Mouse (Mus musculus): Measurements from ENCODE around the gene Gdpd1. TPM values are rescaled to one million over a fixed set of nuclear protein-coding genes. Genes with fewer than 3 reads are reported as not detected.

Gdpd1 gene
- polyA plus RNA-seq, 1 experiment from 2014 or later, result 20.3 TPM

DNA sequence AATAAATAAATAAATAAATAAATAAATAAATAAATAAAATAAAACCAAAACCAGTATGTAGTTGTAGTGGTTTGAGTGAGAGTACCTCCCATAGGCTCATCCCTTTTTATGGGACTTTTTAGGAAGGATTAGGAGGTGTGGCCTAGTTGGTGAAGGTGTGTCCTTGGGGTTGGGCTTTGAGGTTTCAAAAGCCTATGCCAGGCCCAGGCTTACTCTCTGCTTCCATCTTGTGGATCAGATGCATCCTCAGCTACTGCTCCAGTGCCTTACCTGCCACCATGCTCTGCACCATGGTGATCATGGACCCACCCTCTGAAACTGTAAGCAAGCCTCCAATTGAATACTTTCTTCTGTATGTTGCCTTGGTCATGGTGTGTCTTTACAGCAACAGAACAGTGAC, 52.3 kb downstream of the Gdpd1 start:
- Histone ChIP-seq H3K4me3 (ENCODE audit: low read depth, low read length) (no peak overlapping the region), H3K36me3 (ENCODE audit: control insufficient read depth, insufficient read depth, low read length) (no peaks in the 10 kb centered on the region), H3K9me3 (ENCODE audit: control insufficient read depth, low read length) (no peaks in the 10 kb centered on the region), H3K27me3 (replicated peaks; ENCODE audit: control insufficient read depth, insufficient read depth, low read length) (no peaks in the 10 kb centered on the region), H3K4me2 (ENCODE audit: low read depth, low read length) (no peak overlapping the region), H3K9ac (ENCODE audit: low read depth, low read length) (no peak overlapping the region), H3K27ac (replicated peaks; ENCODE audit: low read depth, low read length) (no peak overlapping the region), H3K4me1 (ENCODE audit: control insufficient read depth, insufficient read depth, low read length) (no peaks in the 10 kb centered on the region)
- ATAC-seq (ENCODE audit: low read depth), result no peak
- no peak for DNase-seq (ENCODE audit: low spot score)

DNA sequence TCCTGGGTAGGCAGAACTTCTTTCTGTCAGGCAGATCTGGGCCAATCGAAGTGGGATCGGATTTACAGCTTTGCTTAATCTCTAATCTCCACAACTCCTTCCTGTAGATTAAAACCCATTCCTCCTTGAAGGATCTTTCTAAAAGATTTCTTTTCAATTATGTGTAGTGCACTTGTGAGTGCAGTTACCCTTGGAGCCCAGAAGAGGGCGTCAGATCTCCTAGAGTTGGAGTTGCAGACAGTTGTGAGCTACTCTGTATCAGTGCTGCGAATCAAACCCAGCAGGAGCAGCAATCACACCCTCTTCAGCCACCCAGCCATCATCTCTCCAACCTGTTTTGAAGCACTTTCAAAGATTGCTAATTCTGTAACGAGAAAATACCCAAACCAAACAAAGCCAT, 53.4 kb downstream of the Gdpd1 start:
- Histone ChIP-seq H3K4me3 (ENCODE audit: low read depth, low read length) (no peak overlapping the region), H3K27ac (replicated peaks; ENCODE audit: low read depth, low read length) (no peak overlapping the region), H3K9me3 (ENCODE audit: control insufficient read depth, low read length) (no peaks in the 10 kb centered on the region), H3K36me3 (ENCODE audit: control insufficient read depth, insufficient read depth, low read length) (no peaks in the 10 kb centered on the region), H3K4me2 (ENCODE audit: low read depth, low read length) (no peak overlapping the region), H3K27me3 (replicated peaks; ENCODE audit: control insufficient read depth, insufficient read depth, low read length) (no peaks in the 10 kb centered on the region), H3K9ac (ENCODE audit: low read depth, low read length) (no peak overlapping the region), H3K4me1 (ENCODE audit: control insufficient read depth, insufficient read depth, low read length) (no peaks in the 10 kb centered on the region)
- ATAC-seq (ENCODE audit: low read depth), result no peak
- 82% methylated on average over 5 of the region's 5 CpGs for WGBS
- no peak for DNase-seq (ENCODE audit: low spot score)

DNA sequence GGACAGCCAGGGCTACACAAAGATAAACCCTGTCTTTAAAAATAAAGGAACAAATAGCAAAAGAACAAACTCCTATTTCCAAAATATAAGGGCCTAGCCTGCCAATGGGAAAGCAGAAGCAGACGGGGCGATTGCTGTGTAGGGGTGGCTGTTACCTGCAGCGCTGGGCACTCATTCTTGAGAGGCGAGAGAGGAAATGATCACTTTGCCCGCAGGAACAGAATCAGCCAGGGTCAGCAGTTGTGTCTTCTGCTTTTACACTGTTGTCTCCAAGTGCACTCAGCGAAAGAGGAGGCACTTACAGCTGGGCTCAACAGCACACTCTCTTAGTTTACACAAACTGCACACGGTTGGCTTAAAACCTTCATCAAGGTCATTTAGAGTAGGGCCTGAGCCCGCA, 54.4 kb downstream of the Gdpd1 start:
- no peak overlapping the region for H3K4me3 ChIP-seq (ENCODE audit: low read depth, low read length)
- no peaks in the 10 kb centered on the region for H3K9me3 ChIP-seq (ENCODE audit: control insufficient read depth, low read length)
- ATAC-seq (ENCODE audit: low read depth) (no peak), DNase-seq (ENCODE audit: low spot score) (no peak)
- no peaks in the 10 kb centered on the region for H3K4me1 ChIP-seq (ENCODE audit: control insufficient read depth, insufficient read depth, low read length)
- no peaks in the 10 kb centered on the region for H3K27me3 ChIP-seq (replicated peaks; ENCODE audit: control insufficient read depth, insufficient read depth, low read length)
- H3K36me3 ChIP-seq (ENCODE audit: control insufficient read depth, insufficient read depth, low read length), result no peaks in the 10 kb centered on the region
- H3K9ac ChIP-seq (ENCODE audit: low read depth, low read length), result no peak overlapping the region
- no peak overlapping the region for H3K4me2 ChIP-seq (ENCODE audit: low read depth, low read length)
- no peak overlapping the region for H3K27ac ChIP-seq (replicated peaks; ENCODE audit: low read depth, low read length)
- WGBS, result 84% methylated on average over 8 of the region's 8 CpGs

DNA sequence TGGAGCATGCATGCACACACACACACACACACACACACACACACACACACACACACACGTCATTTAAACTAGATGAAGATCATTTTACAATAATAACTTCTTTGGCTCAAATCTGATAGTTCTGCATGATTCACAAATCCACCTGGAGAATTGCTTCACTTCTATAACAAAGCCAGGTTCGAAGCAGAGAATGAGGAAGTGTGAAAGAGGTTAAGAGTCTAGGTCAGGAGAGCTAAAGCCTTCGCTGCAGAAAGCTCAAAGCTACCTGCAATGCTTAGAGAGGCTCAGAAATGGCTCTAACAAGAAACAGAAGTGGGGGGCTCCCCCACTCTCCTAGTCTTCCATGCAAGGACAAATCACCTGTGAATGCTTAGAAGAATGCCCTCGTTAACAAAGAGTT, 55.8 kb downstream of the Gdpd1 start:
- WGBS, result 51% methylated on average over 4 of the region's 4 CpGs
- no peak overlapping the region for H3K4me3 ChIP-seq (ENCODE audit: low read depth, low read length)
- no peaks in the 10 kb centered on the region for H3K4me1 ChIP-seq (ENCODE audit: control insufficient read depth, insufficient read depth, low read length)
- ATAC-seq (ENCODE audit: low read depth) (no peak), DNase-seq (ENCODE audit: low spot score) (no peak)
- H3K27ac ChIP-seq (replicated peaks; ENCODE audit: low read depth, low read length), result no peak overlapping the region
- H3K27me3 ChIP-seq (replicated peaks; ENCODE audit: control insufficient read depth, insufficient read depth, low read length), result no peaks in the 10 kb centered on the region
- H3K4me2 ChIP-seq (ENCODE audit: low read depth, low read length), result no peak overlapping the region
- H3K36me3 ChIP-seq (ENCODE audit: control insufficient read depth, insufficient read depth, low read length), result no peaks in the 10 kb centered on the region
- no peaks in the 10 kb centered on the region for H3K9me3 ChIP-seq (ENCODE audit: control insufficient read depth, low read length)
- H3K9ac ChIP-seq (ENCODE audit: low read depth, low read length), result no peak overlapping the region

DNA sequence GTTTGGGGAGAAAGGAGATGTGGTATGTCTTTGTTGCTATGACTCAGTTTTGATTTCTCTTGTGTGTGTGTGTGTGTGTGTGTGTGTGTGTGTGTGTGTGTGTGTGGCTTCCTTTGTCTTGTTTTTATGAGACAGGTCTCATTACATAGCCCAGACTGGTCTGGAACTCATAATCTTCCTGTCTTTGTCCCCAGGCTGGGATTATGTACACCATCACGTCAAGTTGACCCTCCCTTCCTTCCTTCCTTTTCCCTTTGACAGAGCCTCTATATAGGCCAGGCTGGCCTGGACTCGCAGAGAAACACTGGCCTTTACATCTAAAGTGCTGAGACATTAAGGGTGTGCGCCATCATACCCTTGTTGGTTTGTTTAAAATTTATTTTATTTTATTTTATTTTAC, 58.2 kb downstream of the Gdpd1 start:
- H3K4me2 ChIP-seq (ENCODE audit: low read depth, low read length), result no peak overlapping the region
- H3K9ac ChIP-seq (ENCODE audit: low read depth, low read length), result no peak overlapping the region
- H3K9me3 ChIP-seq (ENCODE audit: control insufficient read depth, low read length), result no peaks in the 10 kb centered on the region
- H3K4me1 ChIP-seq (ENCODE audit: control insufficient read depth, insufficient read depth, low read length), result no peaks in the 10 kb centered on the region
- no peak for DNase-seq (ENCODE audit: low spot score)
- H3K27me3 ChIP-seq (replicated peaks; ENCODE audit: control insufficient read depth, insufficient read depth, low read length), result no peaks in the 10 kb centered on the region
- ATAC-seq (ENCODE audit: low read depth), result no peak
- no peak overlapping the region for H3K4me3 ChIP-seq (ENCODE audit: low read depth, low read length)
- WGBS, result 65% methylated on average over 3 of the region's 3 CpGs
- no peak overlapping the region for H3K27ac ChIP-seq (replicated peaks; ENCODE audit: low read depth, low read length)
- no peaks in the 10 kb centered on the region for H3K36me3 ChIP-seq (ENCODE audit: control insufficient read depth, insufficient read depth, low read length)

DNA sequence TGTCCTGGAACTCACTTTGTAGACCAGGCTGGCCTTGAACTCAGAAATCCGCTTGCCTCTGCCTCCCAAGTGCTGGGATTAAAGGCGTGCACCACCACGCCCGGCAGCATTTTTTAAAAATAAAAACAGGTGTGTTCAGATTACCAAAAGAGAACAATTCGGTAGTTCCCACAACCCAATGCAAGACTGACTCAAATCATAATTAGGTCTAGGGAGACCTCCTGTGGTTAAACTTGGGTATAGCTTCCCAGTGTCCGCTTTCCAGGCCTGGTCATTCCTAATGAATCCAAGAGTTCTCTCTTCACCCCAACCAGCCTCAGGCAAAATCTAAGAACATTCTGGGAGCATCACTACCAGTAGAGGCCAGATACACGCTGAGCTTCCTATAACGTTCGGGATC, 63.4 kb downstream of the Gdpd1 start:
- no peak overlapping the region for H3K4me2 ChIP-seq (ENCODE audit: low read depth, low read length)
- H3K9ac ChIP-seq (ENCODE audit: low read depth, low read length), result 0 out of 2 replicates have a peak overlapping the region, but pooled peaks have one; percentile 2
- peak; percentile 78 for DNase-seq (ENCODE audit: low spot score)
- H3K27ac ChIP-seq (replicated peaks; ENCODE audit: low read depth, low read length), result no peak overlapping the region
- WGBS, result 21% methylated on average over 9 of the region's 9 CpGs
- peak; percentile 73 for ATAC-seq (ENCODE audit: low read depth)
- peaks cover 7% of the 10 kb centered on the region for H3K4me1 ChIP-seq (ENCODE audit: control insufficient read depth, insufficient read depth, low read length)
- no peaks in the 10 kb centered on the region for H3K27me3 ChIP-seq (replicated peaks; ENCODE audit: control insufficient read depth, insufficient read depth, low read length)
- no peaks in the 10 kb centered on the region for H3K36me3 ChIP-seq (ENCODE audit: control insufficient read depth, insufficient read depth, low read length)
- no peaks in the 10 kb centered on the region for H3K9me3 ChIP-seq (ENCODE audit: control insufficient read depth, low read length)
- no peak overlapping the region for H3K4me3 ChIP-seq (ENCODE audit: low read depth, low read length)

DNA sequence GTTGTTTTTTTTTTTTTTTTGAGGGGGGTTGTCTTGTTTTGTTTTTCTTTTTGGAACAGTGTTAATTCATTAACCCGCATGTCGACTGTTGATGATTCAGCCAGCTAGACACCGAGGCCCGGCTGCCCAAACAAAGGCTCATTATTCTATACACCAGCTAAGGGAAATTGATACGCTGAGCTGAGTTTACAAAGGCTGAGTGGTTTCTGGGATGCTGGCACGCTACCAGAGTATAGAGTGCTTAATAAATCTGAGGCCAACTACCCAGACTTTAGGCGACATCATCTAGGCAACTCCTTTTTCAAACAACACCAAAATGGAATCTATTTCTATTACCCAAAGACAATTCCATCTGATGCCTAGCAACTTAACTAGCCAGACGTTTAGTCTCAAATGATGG, 66.5 kb downstream of the Gdpd1 start:
- H3K4me3 ChIP-seq (ENCODE audit: low read depth, low read length), result no peak overlapping the region
- no peaks in the 10 kb centered on the region for H3K9me3 ChIP-seq (ENCODE audit: control insufficient read depth, low read length)
- no peaks in the 10 kb centered on the region for H3K27me3 ChIP-seq (replicated peaks; ENCODE audit: control insufficient read depth, insufficient read depth, low read length)
- H3K36me3 ChIP-seq (ENCODE audit: control insufficient read depth, insufficient read depth, low read length), result no peaks in the 10 kb centered on the region
- DNase-seq (ENCODE audit: low spot score), result peak; percentile 90
- peak overlapping the region; percentile 39 for H3K27ac ChIP-seq (replicated peaks; ENCODE audit: low read depth, low read length)
- H3K4me1 ChIP-seq (ENCODE audit: control insufficient read depth, insufficient read depth, low read length), result peaks cover 12% of the 10 kb centered on the region
- ATAC-seq (ENCODE audit: low read depth), result peak; percentile 80
- no peak overlapping the region for H3K9ac ChIP-seq (ENCODE audit: low read depth, low read length)
- WGBS, result 12% methylated on average over 8 of the region's 8 CpGs
- H3K4me2 ChIP-seq (ENCODE audit: low read depth, low read length), result no peak overlapping the region

DNA sequence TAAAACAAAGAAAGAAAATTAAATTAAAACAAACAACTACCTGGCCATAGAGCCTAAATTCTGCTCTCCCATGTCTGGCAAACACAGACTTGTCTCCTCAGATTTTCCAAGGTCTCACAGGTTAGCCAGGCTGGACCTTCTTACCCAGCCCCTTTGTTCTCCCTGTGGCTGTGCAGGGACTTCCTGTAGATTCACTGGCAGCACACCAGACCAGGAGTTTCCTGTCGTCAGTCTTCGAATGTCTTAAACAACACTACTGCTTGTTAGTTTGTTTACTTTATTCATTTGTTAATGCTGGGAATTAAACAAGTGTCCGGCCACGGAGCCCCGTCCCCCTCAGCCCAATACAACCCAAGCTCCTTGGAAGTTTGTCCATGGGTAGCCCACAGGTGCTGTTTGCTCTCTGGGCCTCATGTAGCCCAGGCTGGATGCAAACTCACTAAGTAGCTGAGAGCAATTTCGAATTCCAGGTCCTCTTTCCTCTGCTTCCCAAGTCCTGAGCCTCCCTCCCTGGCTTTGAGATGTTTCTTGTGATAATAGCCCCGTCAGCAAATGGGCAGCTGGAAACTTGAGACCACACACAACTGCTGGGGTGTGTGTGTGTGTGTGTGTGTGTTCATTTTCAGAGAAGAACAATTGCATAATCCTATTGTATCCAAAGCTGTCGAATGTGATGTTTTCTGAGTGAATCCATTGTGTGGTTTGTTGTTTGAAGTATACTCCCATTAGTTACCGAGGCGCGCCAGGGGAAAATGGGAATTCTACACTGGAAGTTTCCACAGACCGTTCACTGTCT, 68.7 kb downstream of the Gdpd1 start:
- no peak overlapping the region for H3K9ac ChIP-seq (ENCODE audit: low read depth, low read length)
- WGBS, result 40% methylated on average over 12 of the region's 12 CpGs

More for the DNA sequence above, 68.7 kb downstream of the Gdpd1 start:
- Histone ChIP-seq H3K27ac (replicated peaks; ENCODE audit: low read depth, low read length) (peak overlapping the region; percentile 65), H3K9me3 (ENCODE audit: control insufficient read depth, low read length) (no peaks in the 10 kb centered on the region), H3K36me3 (ENCODE audit: control insufficient read depth, insufficient read depth, low read length) (no peaks in the 10 kb centered on the region), H3K27me3 (replicated peaks; ENCODE audit: control insufficient read depth, insufficient read depth, low read length) (no peaks in the 10 kb centered on the region), H3K4me1 (ENCODE audit: control insufficient read depth, insufficient read depth, low read length) (peaks cover 12% of the 10 kb centered on the region), H3K4me3 (ENCODE audit: low read depth, low read length) (no peak overlapping the region), H3K4me2 (ENCODE audit: low read depth, low read length) (no peak overlapping the region)
- DNase-seq (ENCODE audit: low spot score) (peak; percentile 46), ATAC-seq (ENCODE audit: low read depth) (no peak; the same call in 1 of the 2 replicates)

Data from embryonic facial prominence, embryonic 14.5 days (tissue).